10 mouse cellular contexts compared by ENCODE assay signal in genomic region chr6:13248317-13248969, GRCm38 (mm10). TPM values are rescaled to one million over a fixed set of nuclear protein-coding genes. Genes with fewer than 3 reads are reported as not detected.
DNase-seq lines count a peak whose midpoint lies in the region; ATAC-seq lines count a peak whose summit lies in the region.
"Had no signal": no experiment of that assay in that cellular context is flagged by ENCODE, and none has a peak within 500 bp of the region (broad histone marks: within the 10 kb centered on the region; RNA-seq: fewer than 3 reads in every experiment).

No protein-coding gene starts in this region.

- no peak overlapping the region for H3K4me2 ChIP-seq in forebrain, embryonic 11.5 days (ENCODE audit: low read depth, low read length, severe bottlenecking)

- ATAC-seq in forebrain, embryonic 11.5 days (replicated peaks; ENCODE audit: low FRiP score): peak; percentile 55; the same call in 1 of the 2 replicates
- ATAC-seq in monocyte, adult 5-6 weeks (replicated peaks; ENCODE audit: insufficient number of reproducible peaks, low FRiP score, low TSS enrichment, poor library complexity, severe bottlenecking): no peak

- DNase-seq in forebrain, embryonic 11.5 days (ENCODE audit: low spot score): no peak
- no peak for DNase-seq in forebrain, embryonic 10.5 days (ENCODE audit: extremely low spot score, low spot score)
- peak; percentile 7 for DNase-seq in lung, postnatal 36 days
- no peak for DNase-seq in lung, postnatal 14 days
- DNase-seq in embryo, embryonic 10.5 days (ENCODE audit: low spot score): peak; percentile 59
- peak; percentile 10 for DNase-seq in naive thymus-derived CD4-positive, alpha-beta T cell, adult 2 months (ENCODE audit: low read depth)
- DNase-seq in layer of hippocampus, adult 9-11 months: no peak
- DNase-seq: gastrocnemius, postnatal 10 days had no signal

- WGBS in forebrain, embryonic 11.5 days: 76% methylated on average over 4 of the region's 4 CpGs
- 73% methylated on average over 4 of the region's 4 CpGs for WGBS in forebrain, embryonic 10.5 days

- H3K27ac ChIP-seq in forebrain, embryonic 11.5 days (ENCODE audit: low read depth, low read length): no peak overlapping the region
- no peak overlapping the region for H3K27ac ChIP-seq in forebrain, embryonic 10.5 days

- no peaks in the 10 kb centered on the region for H3K27me3 ChIP-seq in forebrain, embryonic 11.5 days (ENCODE audit: control insufficient read depth, insufficient read depth, low read length)
- H3K27me3 ChIP-seq in forebrain, embryonic 10.5 days (ENCODE audit: poor library complexity, severe bottlenecking): no peaks in the 10 kb centered on the region

- H3K4me1 ChIP-seq in forebrain, embryonic 11.5 days (replicated peaks; ENCODE audit: control insufficient read depth, insufficient read depth, low read length): no peaks in the 10 kb centered on the region
- H3K4me1 ChIP-seq in forebrain, embryonic 10.5 days: no peaks in the 10 kb centered on the region

- H3K36me3 ChIP-seq in forebrain, embryonic 11.5 days (ENCODE audit: control insufficient read depth, insufficient read depth, low read length): no peaks in the 10 kb centered on the region
- no peaks in the 10 kb centered on the region for H3K36me3 ChIP-seq in forebrain, embryonic 10.5 days (replicated peaks)

- no peak overlapping the region for H3K4me3 ChIP-seq in forebrain, embryonic 11.5 days (ENCODE audit: low read depth, low read length)
- H3K4me3 ChIP-seq in forebrain, embryonic 10.5 days: no peak overlapping the region

- H3K9me3 ChIP-seq in forebrain, embryonic 11.5 days (ENCODE audit: control insufficient read depth, low read length): no peaks in the 10 kb centered on the region
- no peaks in the 10 kb centered on the region for H3K9me3 ChIP-seq in forebrain, embryonic 10.5 days

- H3K9ac ChIP-seq in forebrain, embryonic 11.5 days (ENCODE audit: low read length): no peak overlapping the region

RNA-seq across cellular contexts. Expression of gene Vwde, which starts 23.7 kb away (rescaled TPM):
- polyA plus RNA-seq in forebrain, embryonic 11.5 days (2014; fragmentation: Nextera tagmentation; extraction: Ambion mirVana): not detected in 2 replicates
- 0.04 and 0.14 TPM in 2 replicates for polyA plus RNA-seq in forebrain, embryonic 10.5 days (2016; fragmentation: Nextera tagmentation; extraction: Ambion mirVana)
- total RNA-seq in monocyte, adult 5-6 weeks (2017): not detected in 3 replicates
- total RNA-seq: gastrocnemius, postnatal 10 days; layer of hippocampus, adult 8-10 months had no signal

Comparison
In these comparisons a context has a peak if more than half of its experiments do, and no peak if none do; other contexts are left out.
1. DNase-seq: peak in lung, postnatal 36 days (single experiment), embryo, embryonic 10.5 days (single experiment) and naive thymus-derived CD4-positive, alpha-beta T cell, adult 2 months (single experiment); none in forebrain, embryonic 11.5 days (single experiment), forebrain, embryonic 10.5 days (single experiment), lung, postnatal 14 days (single experiment) and layer of hippocampus, adult 9-11 months (single experiment).